Mouse (Mus musculus) cortical plate, adult 2 months (tissue): Measurements from ENCODE around the gene Lrch3. TPM values are rescaled to one million over a fixed set of nuclear protein-coding genes. Genes with fewer than 3 reads are reported as not detected.

Experiments
- H3K27ac ChIP-seq: fragments of 200-500 bp; 2 replicates; pipeline ENCODE4 v1.5.1; 2012; ENCODE audit warnings: low read length, control low read depth, inconsistent platforms; ENCODE audit not compliant: insufficient read depth
- H3K4me1 ChIP-seq: fragments of 200-500 bp; 2 replicates; pipeline ENCODE4 v1.6.1; 2011; ENCODE audit warnings: low read length; ENCODE audit not compliant: control insufficient read depth, insufficient read depth
- H3K4me3 ChIP-seq: fragments of 200-500 bp; 2 replicates; pipeline ENCODE4 v1.5.1; 2011; ENCODE audit warnings: mild to moderate bottlenecking, low read length, control low read depth; ENCODE audit not compliant: insufficient read depth
- CTCF ChIP-seq: fragments of 200-500 bp; IDR thresholded peaks from 2 replicates; pipeline ENCODE4 v1.5.1; 2011; ENCODE audit warnings: mild to moderate bottlenecking, control low read depth, low read length; ENCODE audit not compliant: insufficient read depth; ENCODE audit errors: extremely low read depth
- POLR2A ChIP-seq: fragments of 200-500 bp; IDR thresholded peaks from 2 replicates; pipeline ENCODE4 v1.6.1; 2011; ENCODE audit warnings: mild to moderate bottlenecking, low read length, control low read depth; ENCODE audit not compliant: insufficient read depth; ENCODE audit errors: extremely low read depth
- polyA plus RNA-seq: library from polyadenylated mRNA; depleted of rRNA; stranded (reverse); fragments of >200 nt; gene quantifications from 2 replicates; pipeline ENCODE4 v1.2.3, GENCODE M21; 2012

Lrch3 gene
- polyA plus RNA-seq, 1 experiment: 31.7 TPM

GRCm38 (mm10) chr16:32973047-32973446 lies 59.1 kb downstream of the Lrch3 start:
- H3K4me1 ChIP-seq: no peaks in the 10 kb centered on the region
- no peak overlapping the region for H3K4me3 ChIP-seq
- no peak overlapping the region for H3K27ac ChIP-seq
- TF ChIP-seq CTCF (no peak), POLR2A (no peak)

GRCm38 (mm10) chr16:32980227-32980626 lies 66.3 kb downstream of the Lrch3 start:
- Histone ChIP-seq H3K4me1 (no peaks in the 10 kb centered on the region), H3K4me3 (no peak overlapping the region), H3K27ac (no peak overlapping the region)
- TF ChIP-seq CTCF (no peak), POLR2A (no peak)

GRCm38 (mm10) chr16:32981405-32981804 lies 67.5 kb downstream of the Lrch3 start:
- H3K27ac ChIP-seq: no peak overlapping the region
- no peaks in the 10 kb centered on the region for H3K4me1 ChIP-seq
- H3K4me3 ChIP-seq: no peak overlapping the region
- TF ChIP-seq POLR2A: no peak
- no peak for TF ChIP-seq CTCF

- Histone ChIP-seq H3K4me3 (no peak overlapping the region), H3K4me1 (no peaks in the 10 kb centered on the region)
- no peak for TF ChIP-seq CTCF
- no peak for TF ChIP-seq POLR2A
Observed at GRCm38 (mm10) chr16:32984631-32985030, 70.7 kb downstream of the Lrch3 start.

GRCm38 (mm10) chr16:32992158-32992557 lies 78.3 kb downstream of the Lrch3 start:
- no peak overlapping the region for H3K4me3 ChIP-seq
- no peak overlapping the region for H3K27ac ChIP-seq
- no peak for TF ChIP-seq POLR2A
- no peak for TF ChIP-seq CTCF
- no peaks in the 10 kb centered on the region for H3K4me1 ChIP-seq

More at GRCm38 (mm10) chr16:32984631-32985030, 70.7 kb downstream of the Lrch3 start:
- H3K27ac ChIP-seq: no peak overlapping the region

GRCm38 (mm10) chr16:33005216-33005615 lies 91.3 kb downstream of the Lrch3 start:
- no peak overlapping the region for H3K27ac ChIP-seq
- no peak overlapping the region for H3K4me3 ChIP-seq
- H3K4me1 ChIP-seq: no peaks in the 10 kb centered on the region
- TF ChIP-seq CTCF (no peak), POLR2A (no peak)

- TF ChIP-seq POLR2A (no peak), CTCF (no peak)
- Histone ChIP-seq H3K4me1 (no peaks in the 10 kb centered on the region), H3K27ac (no peak overlapping the region), H3K4me3 (no peak overlapping the region)
Observed at GRCm38 (mm10) chr16:33006888-33007287, 93.0 kb downstream of the Lrch3 start.

- no peaks in the 10 kb centered on the region for H3K4me1 ChIP-seq
- no peak for TF ChIP-seq CTCF
- no peak for TF ChIP-seq POLR2A
- H3K27ac ChIP-seq: no peak overlapping the region
- H3K4me3 ChIP-seq: no peak overlapping the region
Observed at GRCm38 (mm10) chr16:33007436-33007835, 93.5 kb downstream of the Lrch3 start.

GRCm38 (mm10) chr16:33010166-33010565 lies 96.3 kb downstream of the Lrch3 start:
- no peaks in the 10 kb centered on the region for H3K4me1 ChIP-seq
- H3K4me3 ChIP-seq: no peak overlapping the region
- no peak overlapping the region for H3K27ac ChIP-seq
- no peak for TF ChIP-seq CTCF
- no peak for TF ChIP-seq POLR2A

GRCm38 (mm10) chr16:33013801-33014200 lies 99.9 kb downstream of the Lrch3 start:
- TF ChIP-seq CTCF (no peak), POLR2A (no peak)
- no peak overlapping the region for H3K4me3 ChIP-seq
- H3K4me1 ChIP-seq: peaks cover 3% of the 10 kb centered on the region; the same call in 1 of the 2 replicates
- H3K27ac ChIP-seq: no peak overlapping the region
